ENCODE assay signal across 21 mouse cellular contexts in the genomic region with DNA sequence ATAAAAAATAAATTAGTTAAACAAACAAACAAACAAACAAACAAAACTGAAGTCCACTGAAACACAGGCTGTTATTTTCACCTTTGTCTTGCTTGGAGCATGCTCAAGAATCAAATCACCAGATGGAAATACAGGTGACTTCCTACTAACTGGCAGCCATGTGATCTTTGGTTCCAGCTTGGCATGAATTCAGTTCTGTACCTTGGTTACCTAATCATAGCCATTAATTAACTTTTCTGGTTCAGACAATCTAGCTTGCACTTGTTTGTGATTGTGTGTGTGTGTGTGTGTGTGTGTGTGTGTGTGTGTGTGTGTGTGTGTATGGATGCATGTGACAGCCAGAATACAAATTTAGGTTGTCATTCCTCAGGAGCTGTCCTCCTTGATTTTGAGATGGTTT. TPM values are rescaled to one million over a fixed set of nuclear protein-coding genes. Genes with fewer than 3 reads are reported as not detected.
DNase-seq lines count a peak whose midpoint lies in the region; ATAC-seq and TF ChIP-seq lines count a peak whose summit lies in the region.
"Had no signal": no experiment of that assay in that cellular context is flagged by ENCODE, and none has a peak within 500 bp of the region (broad histone marks: within the 10 kb centered on the region; RNA-seq: fewer than 3 reads in every experiment).

No protein-coding gene starts in this region.

- no peaks in the 10 kb centered on the region for H3K27me3 ChIP-seq in kidney, adult 2 months (replicated peaks; ENCODE audit: control insufficient read depth, insufficient read depth, low read length)
- H3K27me3 ChIP-seq in kidney, embryonic 16.5 days (ENCODE audit: insufficient read depth, low read length), result no peaks in the 10 kb centered on the region
- H3K27me3 ChIP-seq: embryonic facial prominence, embryonic 12.5 days; neural tube, embryonic 15.5 days had no signal

- ATAC-seq in kidney, embryonic 16.5 days (ENCODE audit: low FRiP score, low TSS enrichment), result no peak
- no peak for ATAC-seq in megakaryocyte progenitor cell, adult 5-6 weeks (replicated peaks; ENCODE audit: poor library complexity)
- ATAC-seq: lung, postnatal 0 days had no signal

- H3K4me2 ChIP-seq in kidney, embryonic 16.5 days (replicated peaks; ENCODE audit: low read depth, low read length), result no peak overlapping the region
- H3K4me2 ChIP-seq: embryonic facial prominence, embryonic 12.5 days; hindbrain, embryonic 14.5 days; neural tube, embryonic 15.5 days had no signal

- no peak for TF ChIP-seq POLR2A in kidney, adult 2 months (IDR thresholded peaks at IDR 0.05; ENCODE audit: low read depth, low read length)

- H3K27ac ChIP-seq in kidney, adult 2 months (ENCODE audit: insufficient read depth, low read depth, low read length), result peak overlapping the region; percentile 83
- no peak overlapping the region for H3K27ac ChIP-seq in kidney, embryonic 16.5 days (ENCODE audit: low read length)
- H3K27ac ChIP-seq: embryonic facial prominence, embryonic 12.5 days; heart, embryonic 10.5 days; hindbrain, embryonic 14.5 days; macrophage; midbrain, embryonic 10.5 days; neural tube, embryonic 15.5 days had no signal

- no peak overlapping the region for H3K4me3 ChIP-seq in kidney, adult 2 months (ENCODE audit: insufficient read depth, low read depth, low read length)
- no peak overlapping the region for H3K4me3 ChIP-seq in kidney, embryonic 16.5 days (ENCODE audit: low read length)
- H3K4me3 ChIP-seq: embryonic facial prominence, embryonic 12.5 days; heart, embryonic 10.5 days; midbrain, embryonic 10.5 days; neural tube, embryonic 15.5 days had no signal

- DNase-seq in cerebellum, adult 11-12 months, result peak; percentile 14
- DNase-seq in cerebellum, adult 11 months, result no peak
- peak; percentile 91 for DNase-seq in kidney, adult 2 months
- peak; percentile 35 for DNase-seq in cerebellum, adult 9-11 months
- DNase-seq in kidney, postnatal 25 days, result peak; percentile 52 to 80
- DNase-seq: adrenal gland, postnatal 25 days; gastrocnemius, postnatal 25 days; heart, postnatal 4 days; layer of hippocampus, adult 9-11 months; right cerebral cortex, adult 18-20 months; right cerebral cortex, postnatal 4 days; thymus, postnatal 25 days had no signal

- H3K36me3 ChIP-seq in kidney, adult 2 months (ENCODE audit: control insufficient read depth, insufficient read depth, low read length), result no peaks in the 10 kb centered on the region
- H3K36me3 ChIP-seq in kidney, embryonic 16.5 days (ENCODE audit: insufficient read depth, low read length), result no peaks in the 10 kb centered on the region
- H3K36me3 ChIP-seq: embryonic facial prominence, embryonic 12.5 days; heart, embryonic 10.5 days; midbrain, embryonic 10.5 days; neural tube, embryonic 15.5 days had no signal

- TF ChIP-seq CTCF in kidney, adult 2 months (conservative IDR thresholded peaks at IDR 0.05; ENCODE audit: insufficient read depth, insufficient read length, low read depth, low read length), result no peak

- no peaks in the 10 kb centered on the region for H3K9me3 ChIP-seq in kidney, embryonic 16.5 days (ENCODE audit: low read length)
- H3K9me3 ChIP-seq: embryonic facial prominence, embryonic 12.5 days; heart, embryonic 10.5 days; midbrain, embryonic 10.5 days; neural tube, embryonic 15.5 days had no signal

- H3K4me1 ChIP-seq in kidney, adult 2 months (ENCODE audit: control insufficient read depth, insufficient read depth, low read length), result peaks cover 15% of the 10 kb centered on the region; the same call in 1 of the 2 replicates
- H3K4me1 ChIP-seq in kidney, embryonic 16.5 days (ENCODE audit: insufficient read depth, low read length), result no peaks in the 10 kb centered on the region
- H3K4me1 ChIP-seq: embryonic facial prominence, embryonic 12.5 days; neural tube, embryonic 15.5 days had no signal

- H3K9ac ChIP-seq in kidney, embryonic 16.5 days (replicated peaks; ENCODE audit: low read length), result no peak overlapping the region
- H3K9ac ChIP-seq: embryonic facial prominence, embryonic 12.5 days; hindbrain, embryonic 14.5 days; neural tube, embryonic 15.5 days had no signal

RNA-seq across cellular contexts. Expression of a gene that starts 8.0 kb away (rescaled TPM):
- polyA plus RNA-seq in kidney, adult 2 months (2012; rRNA removed), result 46.1 and 54.3 TPM in 2 replicates
- polyA plus RNA-seq in kidney, embryonic 16.5 days (2015; fragmentation: Nextera tagmentation; extraction: Ambion mirVana), result 149 and 153 TPM in 2 replicates
- 8.3 and 9.4 TPM in 2 replicates for total RNA-seq in megakaryocyte progenitor cell, adult 5-6 weeks (2015)
- 9.7 and 11.7 TPM in 2 replicates for total RNA-seq in megakaryocyte progenitor cell, adult 5-6 weeks (2017)
